Mouse (Mus musculus) liver, embryonic 16.5 days (tissue): ENCODE measurements around the gene Phrf1. TPM values are rescaled to one million over a fixed set of nuclear protein-coding genes. Genes with fewer than 3 reads are reported as not detected.

Experiments
- ATAC-seq: fragments of 200-750 bp; cut with Nextera tagmentation; 2 replicates; pipeline ENCODE4 v1.8.0; 2017; ENCODE audit warnings: low read depth, mild to moderate bottlenecking, moderate number of reproducible peaks, moderate library complexity
- H3K27ac ChIP-seq: fragments of 300-500 bp; sonication (generic); 2 replicates; pipeline ENCODE4 v1.5.1; 2014; ENCODE audit warnings: mild to moderate bottlenecking, low read length
- H3K27me3 ChIP-seq: fragments of 300-500 bp; sonication (generic); 2 replicates; pipeline ENCODE4 v1.6.1; 2014; ENCODE audit warnings: low read depth, low read length, mixed read lengths; ENCODE audit not compliant: control insufficient read depth, insufficient read depth
- H3K36me3 ChIP-seq: fragments of 300-500 bp; sonication (generic); 2 replicates; pipeline ENCODE4 v1.6.1; 2014; ENCODE audit warnings: mild to moderate bottlenecking; ENCODE audit not compliant: control insufficient read depth, insufficient read depth
- H3K4me1 ChIP-seq: fragments of 300-500 bp; sonication (generic); 2 replicates; pipeline ENCODE4 v1.6.1; 2014; ENCODE audit warnings: low read depth, low read length, mixed read lengths; ENCODE audit not compliant: control insufficient read depth
- H3K4me2 ChIP-seq: fragments of 300-500 bp; sonication (generic); 2 replicates; pipeline ENCODE4 v1.6.1; 2014; ENCODE audit warnings: low read depth, low read length, mixed read lengths
- H3K4me3 ChIP-seq: fragments of 300-500 bp; sonication (generic); 2 replicates; pipeline ENCODE4 v1.5.1; 2014; ENCODE audit warnings: low read depth, mild to moderate bottlenecking, low read length
- H3K9ac ChIP-seq: fragments of 300-500 bp; sonication (generic); 2 replicates; pipeline ENCODE4 v1.6.1; 2014; ENCODE audit warnings: low read depth, low read length
- H3K9me3 ChIP-seq: fragments of 300-500 bp; sonication (generic); replicated peaks from 2 replicates; pipeline ENCODE4 v1.6.1; 2016; ENCODE audit warnings: low read length; ENCODE audit not compliant: control insufficient read depth
- WGBS: fragments of 180-500 bp; shearing (Covaris S2); extraction: QIAGEN DNeasy Blood & Tissue Kit; methylation state at CpG from one replicate; pipeline ENCODE4 v1.1.7; 2014; ENCODE audit not compliant: insufficient replicate concordance; 5-methylcytosine and 5-hydroxymethylcytosine counted together
- polyA plus RNA-seq: library from polyadenylated mRNA; unstranded; fragments of >200 nt; fragmentation: Nextera tagmentation; extraction: Ambion mirVana; gene quantifications from 2 replicates; pipeline ENCODE4 v1.2.1, GENCODE M21; 2015

Phrf1 gene
- polyA plus RNA-seq, 1 experiment from 2014 or later, result 28.5 TPM

DNA sequence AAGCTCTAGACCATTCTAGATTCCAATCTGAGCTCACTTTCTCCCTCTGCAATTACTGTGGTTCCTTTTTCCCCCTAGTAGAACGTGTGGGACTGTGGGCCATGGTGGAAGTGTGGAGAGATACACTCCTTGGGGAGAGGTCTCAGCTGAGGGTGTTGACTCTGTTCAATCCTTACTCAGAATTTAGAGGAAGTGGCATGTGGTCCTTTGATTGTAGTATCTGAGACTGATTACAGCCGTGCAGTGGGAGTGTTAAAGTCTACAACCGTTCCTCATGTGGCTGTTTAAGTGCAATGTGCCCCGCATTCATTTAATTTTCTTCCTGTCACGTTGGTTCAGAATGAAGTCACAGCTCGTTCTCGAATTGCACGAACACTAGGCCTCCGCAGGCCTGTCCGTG, 27.6 kb downstream of the Phrf1 start:
- H3K9me3 ChIP-seq, result no peaks in the 10 kb centered on the region
- H3K4me3 ChIP-seq, result no peak overlapping the region
- WGBS, result 76% methylated on average over 10 of the region's 10 CpGs
- no peaks in the 10 kb centered on the region for H3K27me3 ChIP-seq
- H3K36me3 ChIP-seq, result peaks cover 66% of the 10 kb centered on the region
- no peak overlapping the region for H3K27ac ChIP-seq
- ATAC-seq, result no peak
- H3K4me2 ChIP-seq, result no peak overlapping the region
- no peak overlapping the region for H3K9ac ChIP-seq
- no peaks in the 10 kb centered on the region; the same call in 1 of the 2 replicates for H3K4me1 ChIP-seq

DNA sequence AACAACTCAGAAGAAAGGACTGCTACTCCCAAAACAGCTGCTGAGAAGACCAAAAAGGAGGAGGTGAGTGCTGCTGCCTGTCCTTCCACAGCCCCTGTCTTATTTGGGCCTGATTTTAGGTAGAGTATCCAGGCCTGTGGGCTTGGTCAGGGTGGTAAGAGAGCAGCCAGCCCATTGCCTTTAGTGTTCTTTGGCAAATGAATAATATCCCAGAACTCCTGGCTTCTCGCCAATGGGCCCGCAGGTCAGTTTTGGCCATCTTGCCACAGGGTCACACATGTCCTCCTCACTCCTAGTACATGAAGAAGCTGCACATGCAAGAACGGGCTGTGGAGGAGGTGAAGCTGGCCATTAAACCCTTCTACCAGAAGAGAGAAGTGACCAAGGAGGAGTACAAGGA, 32.9 kb downstream of the Phrf1 start:
- no peaks in the 10 kb centered on the region for H3K27me3 ChIP-seq
- H3K27ac ChIP-seq, result no peak overlapping the region
- no peak overlapping the region for H3K4me3 ChIP-seq
- no peak overlapping the region for H3K4me2 ChIP-seq
- peaks cover 71% of the 10 kb centered on the region for H3K36me3 ChIP-seq
- H3K4me1 ChIP-seq, result peaks cover 15% of the 10 kb centered on the region
- no peak overlapping the region for H3K9ac ChIP-seq
- no peaks in the 10 kb centered on the region for H3K9me3 ChIP-seq
- 88% methylated on average over 3 of the region's 3 CpGs for WGBS
- ATAC-seq, result no peak

DNA sequence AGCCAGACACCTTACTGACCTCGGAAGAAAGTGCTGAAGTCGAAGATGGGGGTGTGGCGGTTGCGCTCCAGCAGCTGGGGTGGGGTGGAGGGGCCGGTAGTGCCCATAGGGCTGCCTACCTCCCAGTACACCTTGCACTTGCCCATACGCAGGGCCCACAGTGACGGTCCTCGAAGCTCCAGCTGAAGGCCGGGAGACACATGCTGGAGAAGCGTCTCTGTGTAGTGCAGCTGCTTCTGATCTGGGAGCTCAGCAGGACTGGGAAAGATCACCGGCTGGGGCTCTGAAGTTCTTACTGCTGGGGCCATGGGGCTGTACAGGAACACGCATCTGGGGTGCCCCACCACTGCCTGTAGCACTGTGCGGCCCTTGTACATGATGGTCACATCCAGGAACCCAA, 35.1 kb downstream of the Phrf1 start:
- peaks cover 50% of the 10 kb centered on the region for H3K36me3 ChIP-seq
- WGBS, result 88% methylated on average over 13 of the region's 13 CpGs
- peaks cover 17% of the 10 kb centered on the region for H3K4me1 ChIP-seq

DNA sequence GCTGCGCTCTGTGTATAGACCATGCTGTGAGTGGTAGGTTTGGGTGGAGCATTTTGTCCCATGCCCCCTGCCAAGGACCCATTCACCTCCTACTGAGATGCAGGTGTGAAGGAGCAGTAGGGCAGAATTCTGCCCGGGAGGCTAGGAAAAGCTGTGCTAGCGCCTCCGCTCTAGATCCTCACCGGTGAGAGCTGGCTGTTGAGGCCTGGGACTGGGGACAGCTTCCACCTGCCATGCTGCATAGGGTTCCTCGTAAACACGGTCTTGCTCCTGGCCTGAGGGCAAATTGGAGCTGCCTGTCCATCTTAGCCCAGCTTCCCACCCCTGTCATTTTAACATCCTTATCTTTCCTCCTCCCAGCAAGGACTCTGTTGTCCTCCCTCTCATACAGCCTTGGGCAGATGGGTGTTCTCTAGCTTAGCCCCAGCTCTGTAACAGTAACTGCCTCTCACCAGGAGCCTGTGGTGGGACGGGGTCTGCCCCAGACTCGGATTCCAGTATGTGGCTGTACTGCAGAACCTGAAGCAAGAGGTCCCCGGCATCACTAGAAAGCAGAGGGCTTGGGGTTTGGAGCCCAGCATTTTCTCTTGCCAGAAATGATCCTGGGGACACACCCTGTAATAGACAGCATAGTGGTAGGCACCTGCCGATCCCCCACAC, 35.6 kb downstream of the Phrf1 start:
- H3K4me3 ChIP-seq, result no peak overlapping the region
- no peak overlapping the region for H3K4me2 ChIP-seq
- no peak overlapping the region for H3K9ac ChIP-seq
- ATAC-seq, result no peak
- H3K27me3 ChIP-seq, result peaks cover 3% of the 10 kb centered on the region
- H3K9me3 ChIP-seq, result no peaks in the 10 kb centered on the region
- H3K27ac ChIP-seq, result no peak overlapping the region
- peaks cover 45% of the 10 kb centered on the region for H3K36me3 ChIP-seq
- peaks cover 17% of the 10 kb centered on the region for H3K4me1 ChIP-seq
- WGBS, result 71% methylated on average over 11 of the region's 11 CpGs

More for the DNA sequence above, 35.1 kb downstream of the Phrf1 start:
- Histone ChIP-seq H3K27ac (no peak overlapping the region), H3K27me3 (peaks cover 1% of the 10 kb centered on the region; the same call in 1 of the 2 replicates), H3K4me2 (no peak overlapping the region), H3K9me3 (no peaks in the 10 kb centered on the region), H3K9ac (no peak overlapping the region), H3K4me3 (no peak overlapping the region)
- no peak for ATAC-seq

DNA sequence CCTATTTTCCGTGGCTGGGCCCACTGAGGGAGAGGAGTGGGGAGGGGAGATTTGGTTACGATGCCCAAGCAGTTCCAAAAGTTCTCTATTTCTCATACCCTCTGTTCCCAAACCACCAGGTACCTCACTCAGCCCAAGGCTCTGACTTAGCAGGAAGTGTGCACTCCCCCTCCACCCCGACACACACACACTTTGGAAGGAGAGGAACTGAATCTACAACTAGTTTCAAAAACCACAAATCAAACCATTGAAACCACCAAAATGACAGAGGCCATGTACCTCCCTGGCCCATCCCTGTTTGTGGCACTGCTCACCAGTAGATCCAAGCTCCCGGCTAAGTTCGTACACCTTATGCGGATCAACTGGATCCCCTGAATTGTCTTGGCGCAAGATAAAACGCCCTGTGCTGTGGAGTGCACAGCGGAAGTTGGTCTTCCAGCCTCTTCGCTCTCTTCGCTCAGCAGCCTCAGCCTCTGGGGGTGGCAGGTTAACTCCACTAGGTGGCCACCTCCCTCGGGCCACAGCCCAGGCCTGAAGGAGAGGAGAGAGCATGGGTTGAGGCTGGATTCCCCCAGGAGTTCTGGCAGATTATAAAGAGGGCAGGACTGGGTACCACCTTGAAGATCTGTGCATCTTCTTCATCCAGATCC, 36.3 kb downstream of the Phrf1 start:
- Histone ChIP-seq H3K36me3 (peaks cover 38% of the 10 kb centered on the region), H3K9ac (0 out of 2 replicates have a peak overlapping the region, but pooled peaks have one; percentile 7), H3K4me2 (peak overlapping the region; percentile 85), H3K27ac (no peak overlapping the region), H3K27me3 (peaks cover 3% of the 10 kb centered on the region), H3K4me1 (peaks cover 17% of the 10 kb centered on the region), H3K4me3 (peak overlapping the region; percentile 73), H3K9me3 (no peaks in the 10 kb centered on the region)
- peak; percentile 26; the same call in 1 of the 2 replicates for ATAC-seq
- 14% methylated on average over 12 of the region's 12 CpGs for WGBS

DNA sequence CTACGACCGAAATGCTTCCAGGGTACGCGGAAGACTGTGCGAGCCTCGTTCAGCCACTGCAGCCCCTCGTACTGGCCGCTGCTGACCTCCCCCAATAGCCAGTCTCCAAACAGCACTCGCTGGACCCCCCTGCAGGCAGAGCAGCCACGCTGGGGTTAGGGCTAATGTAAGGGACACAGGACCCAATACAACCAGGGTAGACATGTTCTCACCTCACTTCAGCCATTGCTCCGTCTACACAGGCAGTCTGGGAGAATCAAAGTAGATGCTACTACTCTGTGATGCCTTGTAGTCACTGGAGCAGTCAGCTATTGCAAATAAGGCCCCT, 36.8 kb downstream of the Phrf1 start:
- no peak overlapping the region for H3K9ac ChIP-seq
- H3K4me1 ChIP-seq, result peaks cover 17% of the 10 kb centered on the region
- WGBS, result 33% methylated on average over 11 of the region's 11 CpGs
- ATAC-seq, result no peak
- peak overlapping the region; percentile 85 for H3K4me2 ChIP-seq
- H3K36me3 ChIP-seq, result peaks cover 33% of the 10 kb centered on the region
- H3K27me3 ChIP-seq, result peaks cover 3% of the 10 kb centered on the region
- no peaks in the 10 kb centered on the region for H3K9me3 ChIP-seq
- peak overlapping the region; percentile 73 for H3K4me3 ChIP-seq
- H3K27ac ChIP-seq, result no peak overlapping the region

DNA sequence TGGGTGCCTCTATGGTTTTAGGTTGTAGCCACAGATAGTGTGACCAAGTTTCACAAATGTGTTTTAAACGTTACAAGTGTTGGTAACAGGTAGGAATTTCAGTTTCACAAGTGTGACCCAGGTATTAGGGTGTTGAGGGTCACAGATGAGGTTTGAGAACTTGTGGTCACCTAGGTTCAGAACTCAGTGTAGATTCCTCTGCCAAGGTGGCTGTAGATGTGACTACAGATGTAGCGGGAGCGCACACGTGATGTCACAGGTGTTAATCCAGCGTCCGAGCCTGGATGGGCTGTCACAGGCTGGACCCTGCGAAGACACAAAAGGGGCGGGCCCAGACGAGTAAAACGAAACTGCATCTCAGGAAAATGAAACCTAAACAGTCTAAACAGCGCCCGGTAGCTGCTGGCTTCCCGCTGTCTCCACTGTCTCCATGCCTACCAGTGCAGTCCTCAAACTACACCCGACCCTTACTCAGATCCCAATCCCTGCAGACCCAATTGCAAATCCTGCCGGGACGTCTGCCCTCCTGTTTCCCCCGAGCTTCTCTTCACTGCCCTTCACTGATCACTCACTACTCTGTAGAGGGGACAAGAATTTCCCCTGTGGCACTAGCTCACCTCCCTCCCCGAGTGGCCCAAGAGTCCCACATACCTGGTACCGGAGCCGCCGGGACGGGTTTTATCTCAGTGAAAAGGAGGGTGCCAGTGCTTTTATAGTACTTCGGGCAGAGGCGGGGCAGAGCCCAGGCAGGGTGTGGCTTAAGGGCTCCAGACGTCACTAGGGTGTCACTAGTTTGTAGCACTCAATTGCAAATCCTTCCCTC, 37.4 kb downstream of the Phrf1 start, which contains the start of gene Irf7:
Irf7 (minus strand) TSS at position 743 of the 823 bp plus-strand sequence.
- peak; percentile 84 for ATAC-seq
- no peaks in the 10 kb centered on the region for H3K9me3 ChIP-seq
- peaks cover 3% of the 10 kb centered on the region for H3K27me3 ChIP-seq
- peak within 1 kb of the TSS; percentile 73 for H3K4me3 ChIP-seq
- H3K36me3 ChIP-seq, result peaks cover 27% of the 10 kb centered on the region
- WGBS, result 3% methylated on average over 25 of the region's 25 CpGs
- H3K27ac ChIP-seq, result peak within 1 kb of the TSS; percentile 36; the same call in 1 of the 2 replicates
- peak within 1 kb of the TSS; percentile 71 for H3K9ac ChIP-seq
- H3K4me2 ChIP-seq, result peak within 1 kb of the TSS; percentile 85
- H3K4me1 ChIP-seq, result peaks cover 17% of the 10 kb centered on the region

DNA sequence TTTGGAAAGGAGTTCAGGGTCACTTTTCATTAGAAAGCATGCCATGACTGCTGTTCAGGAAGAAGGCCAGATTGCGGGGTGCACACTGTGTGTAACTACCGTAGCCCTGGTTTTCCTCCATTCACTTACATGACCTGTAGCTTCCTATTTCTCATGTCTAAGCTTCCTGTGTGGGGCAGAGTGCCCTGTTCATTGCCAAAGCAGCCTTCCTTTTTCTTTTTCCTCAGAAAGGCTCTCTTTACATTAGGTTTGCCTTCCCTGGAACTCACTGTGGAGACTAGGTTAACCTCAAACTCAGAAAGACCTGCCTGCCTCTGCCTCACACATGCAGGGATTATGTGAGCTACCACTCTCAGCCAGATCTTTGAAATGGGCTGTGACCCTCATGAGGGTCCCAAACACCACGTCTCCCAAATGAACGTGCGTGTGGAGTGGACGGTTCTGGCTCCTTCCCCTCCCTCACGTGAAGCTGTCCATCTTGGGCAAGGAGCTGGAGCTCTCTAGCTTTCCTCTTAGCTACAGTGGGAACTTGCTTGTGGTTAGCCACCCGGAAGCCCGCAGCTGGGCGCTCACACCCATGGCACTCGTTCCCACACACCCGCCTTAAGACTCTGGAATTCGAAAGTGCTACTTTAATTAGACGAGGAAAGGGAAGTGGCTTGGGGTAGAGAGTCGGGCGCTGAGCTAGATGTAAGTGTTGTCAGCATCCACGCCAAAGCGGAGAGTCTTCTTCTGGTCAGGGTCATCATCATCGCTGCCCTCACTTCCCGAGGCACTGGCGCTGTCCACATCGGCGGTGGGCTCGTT, 40.1 kb downstream of the Phrf1 start:
- no peak overlapping the region for H3K9ac ChIP-seq
- H3K4me1 ChIP-seq, result peaks cover 17% of the 10 kb centered on the region
- peak overlapping the region; percentile 16 for H3K4me3 ChIP-seq
- peak overlapping the region; percentile 41; the same call in 1 of the 2 replicates for H3K27ac ChIP-seq
- H3K4me2 ChIP-seq, result peak overlapping the region; percentile 35
- no peak for ATAC-seq
- H3K27me3 ChIP-seq, result peaks cover 3% of the 10 kb centered on the region
- H3K36me3 ChIP-seq, result no peaks in the 10 kb centered on the region
- 19% methylated on average over 24 of the region's 24 CpGs for WGBS
- no peaks in the 10 kb centered on the region for H3K9me3 ChIP-seq
